Mouse (Mus musculus) embryonic fibroblast, embryonic 13.5 days (primary cell): Measurements from ENCODE around the gene Acsl4.

Source experiments
- CTCF ChIP-seq: IDR thresholded peaks from 2 replicates; pipeline ENCODE4 v1.5.1; 2011; ENCODE audit warnings: mild to moderate bottlenecking, control low read depth, low read length, moderate library complexity, borderline replicate concordance; ENCODE audit not compliant: insufficient read depth
- POLR2A ChIP-seq: IDR thresholded peaks from 2 replicates; pipeline ENCODE4 v1.6.1; 2011; ENCODE audit warnings: low read depth, mild to moderate bottlenecking, control low read depth, low read length, moderate library complexity

- TF ChIP-seq CTCF (no peak), POLR2A (no peak)
Observed at GRCm38 (mm10) chrX:142390909-142391265, 552 bp upstream of the Acsl4 start.
